Mouse (Mus musculus): ENCODE results near the gene Pink1.

- TF ChIP-seq CTCF (IDR thresholded peaks at IDR 0.05; ENCODE audit: borderline replicate concordance, extremely low read depth, insufficient read depth, insufficient read length), result no peak
- no peak for TF ChIP-seq POLR2A (IDR thresholded peaks at IDR 0.05; ENCODE audit: borderline replicate concordance, extremely low read depth, insufficient read depth, insufficient read length, poor library complexity, severe bottlenecking)
These were observed 32.7 kb downstream of the Pink1 start for GRCm38 (mm10) chr4:138293261-138293948.

All from brain, embryonic 14.5 days (tissue).